In the genomic region with DNA sequence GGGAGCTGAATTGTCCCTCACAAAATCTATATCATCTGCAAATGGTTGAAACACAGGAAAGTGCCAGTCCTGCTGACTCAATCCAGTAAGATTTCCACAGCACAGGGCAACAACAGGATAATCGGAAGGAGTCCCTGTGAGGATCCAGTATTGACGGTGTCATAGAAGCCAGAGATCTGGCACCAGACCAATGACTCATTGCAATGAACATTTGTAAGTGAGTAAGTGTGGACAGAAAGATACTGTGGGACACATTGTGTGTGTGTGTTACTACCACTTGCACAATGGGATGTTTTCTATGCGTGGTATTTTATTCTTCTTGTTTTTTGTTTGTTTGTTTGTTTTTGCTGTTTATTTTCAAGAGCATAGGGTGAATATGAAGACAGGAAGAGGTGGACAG, we compare ENCODE assay signal across 22 mouse cellular contexts.
DNase-seq lines count a peak whose midpoint lies in the region; ATAC-seq and TF ChIP-seq lines count a peak whose summit lies in the region.
"Had no signal": no experiment of that assay in that cellular context is flagged by ENCODE, and none has a peak within 500 bp of the region (broad histone marks: within the 10 kb centered on the region; RNA-seq: fewer than 3 reads in every experiment).

No protein-coding gene starts in this region.

- H3K9me3 ChIP-seq in forebrain, postnatal 0 days (ENCODE audit: low read length), result no peaks in the 10 kb centered on the region
- H3K9me3 ChIP-seq: embryonic facial prominence, embryonic 12.5 days; embryonic facial prominence, embryonic 15.5 days; forebrain, embryonic 12.5 days; forebrain, embryonic 15.5 days; hindbrain, embryonic 12.5 days; hindbrain, embryonic 15.5 days had no signal

- ATAC-seq in forebrain, postnatal 0 days, result no peak
- ATAC-seq: forebrain, embryonic 15.5 days; intestine, postnatal 0 days had no signal

- H3K27me3 ChIP-seq in forebrain, postnatal 0 days (ENCODE audit: insufficient read depth, low read length), result no peaks in the 10 kb centered on the region
- H3K27me3 ChIP-seq: embryonic facial prominence, embryonic 12.5 days; embryonic facial prominence, embryonic 15.5 days; forebrain, embryonic 12.5 days; forebrain, embryonic 15.5 days; hindbrain, embryonic 12.5 days; hindbrain, embryonic 15.5 days had no signal

- H3K4me1 ChIP-seq in forebrain, postnatal 0 days (ENCODE audit: insufficient read depth), result no peaks in the 10 kb centered on the region
- H3K4me1 ChIP-seq: embryonic facial prominence, embryonic 12.5 days; embryonic facial prominence, embryonic 15.5 days; forebrain, embryonic 12.5 days; forebrain, embryonic 15.5 days; hindbrain, embryonic 12.5 days; hindbrain, embryonic 15.5 days had no signal

- H3K27ac ChIP-seq in forebrain, postnatal 0 days (ENCODE audit: low read depth, low read length), result no peak overlapping the region
- H3K27ac ChIP-seq: embryonic facial prominence, embryonic 12.5 days; embryonic facial prominence, embryonic 15.5 days; forebrain, embryonic 12.5 days; forebrain, embryonic 15.5 days; gastrocnemius, adult 2 months; hindbrain, embryonic 12.5 days; hindbrain, embryonic 15.5 days had no signal

- no peak overlapping the region for H3K4me3 ChIP-seq in forebrain, postnatal 0 days (ENCODE audit: low read depth, low read length)
- H3K4me3 ChIP-seq: embryonic facial prominence, embryonic 12.5 days; embryonic facial prominence, embryonic 15.5 days; forebrain, embryonic 12.5 days; forebrain, embryonic 15.5 days; gastrocnemius, adult 2 months; hindbrain, embryonic 12.5 days; hindbrain, embryonic 15.5 days had no signal

- no peak overlapping the region for H3K9ac ChIP-seq in forebrain, postnatal 0 days
- H3K9ac ChIP-seq: embryonic facial prominence, embryonic 12.5 days; embryonic facial prominence, embryonic 15.5 days; forebrain, embryonic 12.5 days; forebrain, embryonic 15.5 days; hindbrain, embryonic 12.5 days; hindbrain, embryonic 15.5 days had no signal

- DNase-seq in adrenal gland, postnatal 14 days, result peak; percentile 21
- no peak for DNase-seq in adrenal gland, adult 18-20 months (ENCODE audit: low spot score in 2 of 2)
- peak; percentile 2 to 5 for DNase-seq in cerebellum, postnatal 14 days
- no peak for DNase-seq in cerebellum, postnatal 25 days
- DNase-seq in NIH3T3 (ENCODE audit: low read depth), result peak; percentile 5
- peak; percentile 4 for DNase-seq in fibroblast of lung, adult 2 months (ENCODE audit: low read depth)
- DNase-seq in forebrain, postnatal 0 days, result no peak
- DNase-seq in thymus, postnatal 14 days, result no peak
- DNase-seq: cerebellum, adult 11-12 months; cerebellum, adult 9-10 months; gastrocnemius, adult 2 months; gastrocnemius, postnatal 14 days; heart, adult 11 months; kidney, adult 2 months had no signal

- H3K36me3 ChIP-seq in forebrain, postnatal 0 days (ENCODE audit: insufficient read depth), result no peaks in the 10 kb centered on the region
- H3K36me3 ChIP-seq: embryonic facial prominence, embryonic 12.5 days; embryonic facial prominence, embryonic 15.5 days; forebrain, embryonic 12.5 days; forebrain, embryonic 15.5 days; hindbrain, embryonic 12.5 days; hindbrain, embryonic 15.5 days had no signal

- no peak for TF ChIP-seq CTCF in forebrain, postnatal 0 days (IDR thresholded peaks at IDR 0.05; ENCODE audit: low read depth)

- H3K4me2 ChIP-seq in forebrain, postnatal 0 days (ENCODE audit: low read depth), result no peak overlapping the region
- H3K4me2 ChIP-seq: embryonic facial prominence, embryonic 12.5 days; embryonic facial prominence, embryonic 15.5 days; forebrain, embryonic 12.5 days; forebrain, embryonic 15.5 days; heart, embryonic 11.5 days; hindbrain, embryonic 12.5 days; hindbrain, embryonic 15.5 days had no signal

- WGBS in forebrain, postnatal 0 days, result 90% methylated on average over 3 of the region's 3 CpGs

Comparison
In these comparisons a context has a peak if more than half of its experiments do, and no peak if none do; other contexts are left out.
1. DNase-seq: peak in adrenal gland, postnatal 14 days (single experiment), cerebellum, postnatal 14 days (2 of 2), NIH3T3 (single experiment) and fibroblast of lung, adult 2 months (single experiment); none in adrenal gland, adult 18-20 months (0 of 2), cerebellum, postnatal 25 days (0 of 2), forebrain, postnatal 0 days (single experiment) and thymus, postnatal 14 days (single experiment).